Comparison of ENCODE assay signal across 8 mouse cellular contexts in genomic region chr11:108890544-108890943, GRCm38 (mm10). TPM values are rescaled to one million over a fixed set of nuclear protein-coding genes. Genes with fewer than 3 reads are reported as not detected.
DNase-seq lines count a peak whose midpoint lies in the region; ATAC-seq lines count a peak whose summit lies in the region.

No protein-coding gene starts in this region.

- WGBS in heart, embryonic 14.5 days: 18% methylated on average over 16 of the region's 16 CpGs
- WGBS in embryonic facial prominence, embryonic 10.5 days: 21% methylated on average over 16 of the region's 16 CpGs
- WGBS in hindbrain, embryonic 15.5 days: 15% methylated on average over 16 of the region's 16 CpGs
- WGBS in midbrain, embryonic 12.5 days: 10% methylated on average over 16 of the region's 16 CpGs

- DNase-seq in heart, adult 11 months: no peak
- DNase-seq in embryonic facial prominence, embryonic 10.5 days (ENCODE audit: low spot score): no peak
- no peak for DNase-seq in adrenal gland, adult 2 months
- no peak for DNase-seq in right cerebral cortex, adult 2 months (ENCODE audit: low spot score in 2 of 2)

- no peak for ATAC-seq in heart, embryonic 14.5 days (ENCODE audit: insufficient number of reproducible peaks, insufficient read depth, low FRiP score, low read depth)
- ATAC-seq in hindbrain, embryonic 15.5 days (ENCODE audit: low FRiP score, low read depth): no peak
- no peak for ATAC-seq in midbrain, embryonic 12.5 days (ENCODE audit: low FRiP score, low read depth)
- ATAC-seq in megakaryocyte progenitor cell, adult 5-6 weeks (replicated peaks; ENCODE audit: poor library complexity): no peak

- H3K4me3 ChIP-seq in heart, embryonic 14.5 days (ENCODE audit: control insufficient read depth in 1 of 2, insufficient read depth in 1 of 2, low read depth in 1 of 2, low read length in 2 of 2): peak overlapping the region; percentile 32 to 39
- peak overlapping the region; percentile 52 for H3K4me3 ChIP-seq in embryonic facial prominence, embryonic 10.5 days
- H3K4me3 ChIP-seq in hindbrain, embryonic 15.5 days: peak overlapping the region; percentile 34
- H3K4me3 ChIP-seq in midbrain, embryonic 12.5 days: peak overlapping the region; percentile 38

- H3K9ac ChIP-seq in heart, embryonic 14.5 days (ENCODE audit: low read length): peak overlapping the region; percentile 59
- 0 out of 2 replicates have a peak overlapping the region, but pooled peaks have one; percentile 16 for H3K9ac ChIP-seq in hindbrain, embryonic 15.5 days
- peak overlapping the region; percentile 44 for H3K9ac ChIP-seq in midbrain, embryonic 12.5 days (replicated peaks)

- H3K9me3 ChIP-seq in heart, embryonic 14.5 days (ENCODE audit: control insufficient read depth, low read length): no peaks in the 10 kb centered on the region
- H3K9me3 ChIP-seq in embryonic facial prominence, embryonic 10.5 days: no peaks in the 10 kb centered on the region
- H3K9me3 ChIP-seq in hindbrain, embryonic 15.5 days: no peaks in the 10 kb centered on the region
- no peaks in the 10 kb centered on the region for H3K9me3 ChIP-seq in midbrain, embryonic 12.5 days

- H3K27me3 ChIP-seq in heart, embryonic 14.5 days (ENCODE audit: control insufficient read depth, insufficient read depth, low read length): peaks cover 14% of the 10 kb centered on the region
- peaks cover 41% of the 10 kb centered on the region for H3K27me3 ChIP-seq in embryonic facial prominence, embryonic 10.5 days (replicated peaks; ENCODE audit: low read depth, poor library complexity, severe bottlenecking)
- H3K27me3 ChIP-seq in hindbrain, embryonic 15.5 days: 0 out of 2 replicates have a peak, but pooled peaks cover 2% of the 10 kb centered on the region
- peaks cover 28% of the 10 kb centered on the region for H3K27me3 ChIP-seq in midbrain, embryonic 12.5 days

- peaks cover 3 to 18% of the 10 kb centered on the region in 2 experiments; a peak in 2 of 4 replicates for H3K4me1 ChIP-seq in heart, embryonic 14.5 days (ENCODE audit: control insufficient read depth in 2 of 2, insufficient read depth in 2 of 2, low read length in 2 of 2)
- H3K4me1 ChIP-seq in embryonic facial prominence, embryonic 10.5 days: peaks cover 66% of the 10 kb centered on the region
- peaks cover 34% of the 10 kb centered on the region for H3K4me1 ChIP-seq in hindbrain, embryonic 15.5 days (replicated peaks)
- peaks cover 65% of the 10 kb centered on the region for H3K4me1 ChIP-seq in midbrain, embryonic 12.5 days

- H3K36me3 ChIP-seq in heart, embryonic 14.5 days (ENCODE audit: control insufficient read depth, insufficient read depth, low read length): no peaks in the 10 kb centered on the region
- no peaks in the 10 kb centered on the region for H3K36me3 ChIP-seq in embryonic facial prominence, embryonic 10.5 days (replicated peaks)
- no peaks in the 10 kb centered on the region for H3K36me3 ChIP-seq in hindbrain, embryonic 15.5 days
- H3K36me3 ChIP-seq in midbrain, embryonic 12.5 days: no peaks in the 10 kb centered on the region

- peak overlapping the region; percentile 82 for H3K4me2 ChIP-seq in heart, embryonic 14.5 days (ENCODE audit: low read length)
- peak overlapping the region; percentile 61 for H3K4me2 ChIP-seq in hindbrain, embryonic 15.5 days
- peak overlapping the region; percentile 57 for H3K4me2 ChIP-seq in midbrain, embryonic 12.5 days (replicated peaks)

- no peak overlapping the region for H3K27ac ChIP-seq in heart, embryonic 14.5 days (replicated peaks in 1 of 2; ENCODE audit: control insufficient read depth in 1 of 2, insufficient read depth in 1 of 2, low read depth in 2 of 2, low read length in 2 of 2)
- peak overlapping the region; percentile 84 for H3K27ac ChIP-seq in embryonic facial prominence, embryonic 10.5 days (replicated peaks)
- H3K27ac ChIP-seq in hindbrain, embryonic 15.5 days (replicated peaks): peak overlapping the region; percentile 55
- peak overlapping the region; percentile 60 for H3K27ac ChIP-seq in midbrain, embryonic 12.5 days (replicated peaks)

RNA-seq across cellular contexts. Expression of gene Axin2, which starts 29.6 kb away (rescaled TPM):
- polyA plus RNA-seq in heart, embryonic 14.5 days (2014; fragmentation: Nextera tagmentation; extraction: Ambion mirVana): 0.93 and 2.6 TPM in 2 replicates
- polyA plus RNA-seq in embryonic facial prominence, embryonic 10.5 days (2016; fragmentation: Nextera tagmentation; extraction: Ambion mirVana): 12.7 and 15.3 TPM in 2 replicates
- polyA plus RNA-seq in hindbrain, embryonic 15.5 days (2015; fragmentation: Nextera tagmentation; extraction: Ambion mirVana): 8.9 and 9.2 TPM in 2 replicates
- polyA plus RNA-seq in midbrain, embryonic 12.5 days (2016; fragmentation: Nextera tagmentation; extraction: Ambion mirVana): 19.8 and 28.1 TPM in 2 replicates
- total RNA-seq in megakaryocyte progenitor cell, adult 5-6 weeks (2015): 0.49 and 0.71 TPM in 2 replicates
- total RNA-seq in megakaryocyte progenitor cell, adult 5-6 weeks (2017): 0.50 and 1.8 TPM in 2 replicates
- 10 to 100 TPM; 28.6 to 47.1 TPM for total RNA-seq in adrenal gland, adult 2 months (2021)
- polyA plus RNA-seq in adrenal gland, adult 2 months (2012; rRNA removed): 25.7 and 31.4 TPM in 2 replicates

Comparison
In these comparisons a context has a peak if more than half of its experiments do, and no peak if none do; other contexts are left out.
1. H3K27ac ChIP-seq: peak in embryonic facial prominence, embryonic 10.5 days (single experiment), hindbrain, embryonic 15.5 days (single experiment) and midbrain, embryonic 12.5 days (single experiment); none in heart, embryonic 14.5 days (0 of 2).
2. Peak in every context shown above with its lines, with median percentiles within 50 percentile points of each other: H3K4me2 ChIP-seq, H3K4me3 ChIP-seq and H3K9ac ChIP-seq.